Mouse (Mus musculus) spleen, adult 12 weeks (tissue): ENCODE data around the gene Chst8.

ENCODE experiments used
- DNase-seq: peaks from one replicate; pipeline ENCODE4 v3.0.0; 2022; ENCODE audit warnings: low spot score

Chst8 gene

DNA sequence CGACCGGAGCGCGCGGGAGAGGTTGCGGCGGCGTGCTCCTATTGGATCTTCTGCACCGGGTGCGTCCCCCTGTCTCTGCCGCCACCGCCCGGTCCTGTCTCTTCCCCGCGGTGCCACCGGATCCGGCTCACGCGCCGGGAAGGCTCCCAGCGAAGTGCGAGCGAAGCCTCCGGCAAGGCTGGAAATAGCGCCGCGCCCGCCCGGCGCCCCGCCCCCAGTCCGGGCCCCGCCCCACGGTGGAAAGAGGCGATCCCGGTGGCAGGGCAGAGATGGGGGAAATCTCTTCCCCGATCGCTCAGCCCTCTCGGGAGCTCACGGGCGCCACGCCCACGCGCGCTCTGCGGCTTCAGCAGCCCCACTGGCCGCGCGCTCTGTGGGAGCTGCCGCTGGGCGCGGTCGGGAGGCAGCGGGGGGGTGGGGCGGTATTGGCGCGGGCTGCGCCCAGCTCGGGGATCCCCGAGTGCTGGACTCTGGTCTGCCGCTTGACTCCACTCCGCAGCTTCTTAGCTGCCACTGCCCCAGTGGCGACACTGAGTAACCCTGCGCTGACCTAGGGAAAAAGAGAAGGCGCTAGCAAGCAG is at the start of gene Chst8:
Gene Chst8, minus strand, starts transcription at position 181 of the 581 bp plus-strand sequence.
- no peak for DNase-seq

DNA sequence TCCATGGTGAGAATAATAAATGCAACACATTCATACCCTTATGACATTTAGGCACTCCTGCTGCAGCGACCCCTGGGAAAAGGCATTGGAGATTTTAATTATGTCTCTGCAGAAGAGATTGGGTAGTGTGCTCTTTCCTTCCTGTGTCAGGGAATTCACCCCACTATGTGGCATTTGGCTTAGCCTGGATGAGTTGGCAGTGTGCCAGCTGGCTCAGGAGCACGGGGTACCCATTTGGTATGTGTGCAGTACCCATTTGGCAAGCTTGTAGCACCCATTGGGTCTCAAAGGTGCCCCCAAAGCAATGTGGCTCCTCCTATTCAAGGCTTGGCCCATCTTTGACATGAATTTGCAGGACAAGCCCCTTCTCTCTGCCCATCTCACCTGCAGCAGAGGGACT is 45.8 kb upstream of the Chst8 start:
- no peak for DNase-seq

DNA sequence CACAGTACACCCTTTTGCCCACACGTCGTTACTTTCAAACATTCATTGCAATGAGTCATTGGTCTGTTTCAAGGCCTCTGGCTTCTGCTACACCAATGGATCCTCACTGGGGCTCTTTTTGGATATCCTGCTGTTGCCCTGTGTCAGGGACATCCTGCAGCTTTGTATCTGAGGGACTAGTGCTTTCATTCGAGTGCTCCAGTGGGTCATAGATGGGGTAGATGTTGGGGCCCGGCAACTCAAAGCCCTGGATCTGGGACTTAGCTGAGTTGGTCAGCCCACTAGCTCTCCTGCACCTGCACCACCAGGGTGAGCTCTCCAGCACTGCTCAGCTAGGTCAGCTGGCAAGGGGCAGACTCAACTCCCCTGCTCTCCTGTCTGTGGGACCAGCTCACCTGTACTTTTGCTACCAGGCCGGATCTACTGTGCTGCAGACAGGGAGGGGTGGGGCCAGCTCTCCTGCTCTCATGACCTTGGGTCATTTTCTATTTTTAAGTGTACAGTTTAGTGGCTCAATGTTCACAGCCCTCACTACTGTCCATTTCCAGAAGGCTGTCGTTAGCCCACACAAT is 42.4 kb upstream of the Chst8 start:
- DNase-seq: no peak

DNA sequence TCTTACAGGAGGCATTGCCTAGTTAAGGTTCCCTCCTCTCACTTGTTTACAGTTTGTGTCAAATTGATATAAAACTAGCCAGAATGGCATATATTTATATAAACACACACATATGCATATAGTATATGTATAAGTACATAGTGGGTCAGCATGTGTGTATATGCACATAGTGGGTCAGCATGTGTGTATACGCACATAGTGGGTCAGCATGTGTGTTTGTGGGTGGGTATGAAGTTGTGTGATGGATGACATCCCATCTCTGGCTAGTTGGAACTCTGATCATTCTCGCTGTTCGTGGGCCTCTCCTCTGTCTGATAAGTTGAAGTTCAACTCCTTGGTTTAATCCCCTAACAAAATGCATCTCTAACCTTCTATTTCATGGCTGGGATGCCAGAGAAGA is 40.9 kb upstream of the Chst8 start:
- no peak for DNase-seq

DNA sequence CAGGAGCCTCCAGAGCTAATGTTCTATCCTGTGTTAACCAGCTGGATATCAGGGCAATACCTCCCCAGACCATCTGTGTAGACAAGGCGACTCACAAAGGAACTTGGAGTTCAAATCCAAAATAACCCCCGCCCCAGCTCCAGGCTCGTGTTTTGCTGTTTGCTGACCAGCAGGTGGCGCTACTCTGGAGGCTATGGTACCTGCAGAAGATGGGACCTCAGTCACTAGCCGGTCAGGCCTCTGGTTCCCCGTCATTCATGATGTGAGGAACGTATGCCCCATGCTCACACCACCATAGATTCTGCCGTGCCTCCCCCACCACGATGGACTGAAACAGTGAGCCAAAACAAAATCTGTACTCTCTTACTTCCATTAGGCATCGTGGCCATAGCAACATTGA is 37.1 kb upstream of the Chst8 start:
- DNase-seq: no peak

DNA sequence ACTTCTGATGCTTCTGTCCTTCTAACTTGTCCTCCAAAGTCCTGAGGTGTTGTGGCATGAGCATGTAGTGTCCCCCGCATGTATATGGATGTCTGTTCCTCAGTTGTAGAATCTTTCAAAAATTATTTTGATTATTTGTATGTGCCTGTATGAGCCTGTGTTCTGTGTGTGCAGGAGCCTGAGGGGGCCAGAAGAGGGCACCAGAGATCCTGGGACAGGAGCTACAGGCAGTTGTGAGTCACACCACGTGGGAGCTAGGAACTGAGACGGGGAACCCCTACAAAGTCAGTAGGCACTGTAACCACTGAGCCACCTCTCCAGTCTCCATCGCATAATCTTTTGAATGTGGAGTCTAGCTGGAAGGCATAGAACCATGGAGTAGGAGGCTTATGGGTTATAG is 36.3 kb upstream of the Chst8 start:
- no peak for DNase-seq

DNA sequence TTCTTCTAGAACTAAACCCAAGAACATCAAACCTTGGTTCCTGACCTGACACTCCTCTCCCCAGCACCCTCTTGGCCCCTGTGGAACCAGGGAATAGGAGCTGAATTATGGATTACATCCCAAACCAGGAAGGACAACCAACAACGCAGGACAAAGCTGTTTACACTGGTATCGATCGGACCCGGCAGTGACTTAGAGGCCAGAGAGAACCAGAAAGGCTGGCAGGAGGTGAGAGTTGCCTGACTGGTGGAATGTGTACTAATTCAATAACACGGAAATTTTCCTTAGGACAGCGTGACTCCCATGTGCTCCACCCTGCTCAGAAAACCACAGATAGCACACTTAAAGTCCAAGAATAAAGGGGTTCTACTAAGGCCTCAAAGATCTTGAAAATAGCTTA is 35.4 kb upstream of the Chst8 start:
- DNase-seq: no peak

DNA sequence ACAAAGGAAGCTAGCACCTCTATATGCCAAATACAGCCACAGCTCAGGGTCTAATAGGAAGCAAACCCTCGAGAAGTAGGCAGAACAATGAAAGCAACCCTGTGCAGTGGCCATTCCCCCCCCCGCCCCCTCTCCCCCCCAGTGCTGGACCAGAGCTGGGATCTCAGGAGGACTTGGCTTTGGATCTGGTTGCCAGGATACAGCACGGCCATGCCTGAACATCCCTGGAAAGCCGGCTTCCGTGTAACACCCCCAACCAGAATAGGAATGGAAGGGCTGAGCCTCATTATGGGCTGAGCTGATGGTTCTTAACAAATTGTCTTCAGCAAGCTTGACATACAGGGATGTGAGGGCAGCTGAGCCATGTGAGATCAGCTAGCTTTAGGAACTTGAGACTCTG is 34.9 kb upstream of the Chst8 start:
- DNase-seq: no peak

DNA sequence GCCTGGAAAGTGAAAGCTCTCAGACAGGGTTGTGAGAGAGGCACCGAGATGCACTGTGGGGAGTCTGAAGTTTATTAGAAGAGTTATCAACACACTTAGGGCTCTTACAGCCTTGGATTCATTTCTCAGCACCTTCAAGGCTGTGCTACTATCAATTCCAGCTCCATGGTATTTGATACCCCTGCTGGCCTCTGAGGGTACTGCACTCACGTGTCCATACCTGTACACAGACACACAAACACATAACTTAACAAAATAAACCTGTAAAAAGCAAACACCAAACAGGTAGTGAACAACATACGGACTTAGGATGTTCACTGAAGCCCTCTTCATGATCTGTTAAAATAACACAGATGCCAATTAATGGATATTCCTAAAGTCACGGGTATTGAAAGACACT is 26.2 kb upstream of the Chst8 start:
- DNase-seq: no peak

DNA sequence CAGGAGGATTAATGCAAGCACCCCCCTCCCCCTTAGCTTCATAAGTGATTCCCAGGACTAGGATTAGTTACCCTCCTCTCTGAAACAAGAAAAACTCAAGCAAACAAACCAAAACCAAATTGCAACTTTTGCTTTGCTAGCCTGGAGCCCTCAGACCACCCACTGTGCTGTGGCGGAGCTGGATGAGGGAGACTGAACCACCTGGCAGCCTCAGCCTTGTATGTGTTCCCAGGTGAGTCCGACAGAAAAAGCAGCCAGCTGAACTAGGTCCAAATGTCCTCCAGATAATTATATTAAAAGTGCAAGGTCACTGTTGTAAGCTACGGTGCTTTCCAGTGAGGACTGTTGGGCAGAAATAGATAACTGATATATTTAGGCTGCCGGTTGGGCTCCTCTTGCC is 25.7 kb upstream of the Chst8 start:
- DNase-seq: no peak

DNA sequence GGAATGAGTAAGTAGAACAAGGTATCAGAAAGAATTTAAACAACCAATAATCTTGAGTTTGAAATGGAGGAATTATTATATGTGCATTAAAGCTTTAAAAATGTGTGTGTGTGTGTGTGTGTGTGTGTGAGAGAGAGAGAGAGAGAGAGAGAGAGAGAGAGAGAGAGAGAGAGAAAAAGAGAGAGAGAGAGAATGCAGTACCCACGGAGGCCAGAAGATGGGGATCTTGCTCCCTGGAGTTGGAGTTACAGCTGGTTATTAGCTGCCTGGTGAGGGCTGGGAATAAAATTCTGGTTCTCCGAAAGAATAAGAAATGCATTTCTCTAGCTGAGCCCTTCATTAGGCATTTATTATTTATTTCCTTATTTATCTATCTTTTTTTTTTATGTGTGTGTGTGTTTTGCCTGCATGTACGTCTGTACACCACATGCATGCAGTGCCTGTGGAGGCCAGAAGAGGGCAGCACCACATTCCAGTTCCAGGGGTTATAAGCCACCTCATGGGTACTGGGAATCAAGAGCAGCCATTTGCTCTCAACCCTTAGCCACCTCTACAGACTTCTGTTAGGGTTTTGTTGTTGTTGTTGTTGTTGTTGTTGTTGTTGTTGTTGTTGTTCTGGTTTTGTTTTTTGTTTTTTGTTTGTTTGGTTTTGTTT is 13.9 kb upstream of the Chst8 start:
- DNase-seq: no peak

DNA sequence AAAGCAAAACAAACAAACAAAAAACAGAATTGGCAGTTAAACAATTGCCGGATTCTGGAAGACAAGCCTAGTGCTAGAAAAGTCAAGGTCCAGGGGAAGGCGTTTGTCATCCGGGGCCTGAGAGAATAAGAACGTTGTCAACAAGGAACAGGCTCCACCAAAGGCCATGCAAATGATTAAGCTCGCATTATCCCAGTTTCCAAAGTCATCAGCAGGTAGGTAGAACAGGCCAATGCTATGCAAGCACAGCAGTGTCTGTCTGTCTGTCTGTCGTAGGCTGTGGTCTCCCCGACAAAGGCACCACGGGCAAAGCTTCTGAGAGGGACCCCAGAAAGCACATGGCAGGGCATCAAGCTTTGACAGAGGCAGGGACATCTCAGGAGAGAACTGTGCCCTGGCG is 9.1 kb upstream of the Chst8 start:
- DNase-seq: no peak

DNA sequence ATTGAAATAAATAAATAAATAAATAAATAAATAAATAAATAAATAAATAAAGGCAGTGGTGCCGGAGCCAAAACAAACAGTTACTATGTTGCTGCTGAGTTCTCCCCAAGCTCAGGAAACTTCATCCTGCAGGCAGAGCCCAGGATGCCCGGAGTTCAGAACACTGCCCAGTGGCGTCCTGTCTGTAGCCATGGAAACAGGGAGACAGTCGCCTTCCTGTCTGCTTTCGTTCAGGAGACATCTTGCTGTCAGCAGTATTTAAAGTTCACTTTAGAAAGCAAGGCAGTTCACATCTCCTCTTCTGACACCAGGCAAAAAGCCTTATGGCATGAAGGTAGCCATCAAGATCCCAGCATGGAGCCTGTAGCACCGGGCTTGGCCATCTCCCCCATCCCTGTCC is 8.0 kb upstream of the Chst8 start:
- no peak for DNase-seq

DNA sequence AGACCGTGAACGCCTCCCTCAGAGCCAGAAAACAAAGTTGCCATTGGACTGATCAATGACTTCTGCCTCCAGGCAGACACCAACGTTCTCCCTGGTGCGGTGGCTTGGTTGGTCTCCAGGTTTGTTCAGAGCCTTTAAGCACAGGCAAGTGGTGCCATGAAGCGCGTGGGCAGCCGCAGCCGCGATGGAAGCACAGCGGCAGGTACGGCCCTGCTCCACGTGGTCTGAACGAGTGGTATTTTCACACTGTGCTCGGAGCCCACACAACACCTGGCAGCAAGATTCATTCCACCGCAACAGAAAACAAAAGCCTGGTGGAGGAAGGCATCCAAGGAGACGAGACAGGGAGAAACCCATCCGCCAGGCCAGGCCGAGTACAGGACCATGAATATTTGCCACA is 7.3 kb upstream of the Chst8 start:
- no peak for DNase-seq

DNA sequence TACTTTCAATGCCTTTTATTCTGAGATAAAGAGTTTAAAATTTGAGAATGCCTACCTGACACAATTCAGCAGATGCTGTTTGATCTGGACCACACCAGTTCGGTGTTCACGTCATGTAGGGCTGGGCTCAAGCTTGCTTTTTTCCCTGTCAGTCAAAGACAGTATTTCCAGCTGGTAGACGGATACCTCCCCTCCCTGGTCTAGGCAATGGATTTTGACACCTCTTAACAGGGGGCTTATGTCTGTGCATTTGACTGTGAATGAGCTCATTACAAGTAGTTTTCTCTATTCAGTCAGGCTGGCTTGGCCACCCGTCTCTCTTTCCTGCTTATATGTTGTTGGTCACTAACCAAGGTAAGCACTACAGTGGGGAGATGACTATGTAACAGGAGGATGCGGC is 6.1 kb upstream of the Chst8 start:
- DNase-seq: no peak

DNA sequence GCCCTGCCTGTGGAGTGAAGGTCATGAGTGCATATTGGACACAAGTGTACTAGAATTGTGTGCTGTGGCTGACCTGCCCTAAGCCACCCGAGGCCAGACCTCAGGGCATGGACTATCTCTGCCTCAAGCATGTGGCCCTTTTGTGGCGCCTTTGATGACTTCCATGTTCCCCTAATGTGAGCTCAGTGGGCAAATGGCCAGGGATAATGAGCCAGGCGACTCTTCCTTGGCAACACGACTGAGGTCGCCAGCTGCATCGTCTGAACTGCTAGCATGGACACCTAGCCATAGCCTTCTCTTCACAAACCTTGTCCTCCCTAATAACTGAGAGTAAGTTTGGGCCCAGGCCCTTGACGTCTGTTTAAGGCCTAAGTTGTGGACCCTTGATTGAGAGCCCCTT is 4.5 kb upstream of the Chst8 start:
- DNase-seq: no peak

DNA sequence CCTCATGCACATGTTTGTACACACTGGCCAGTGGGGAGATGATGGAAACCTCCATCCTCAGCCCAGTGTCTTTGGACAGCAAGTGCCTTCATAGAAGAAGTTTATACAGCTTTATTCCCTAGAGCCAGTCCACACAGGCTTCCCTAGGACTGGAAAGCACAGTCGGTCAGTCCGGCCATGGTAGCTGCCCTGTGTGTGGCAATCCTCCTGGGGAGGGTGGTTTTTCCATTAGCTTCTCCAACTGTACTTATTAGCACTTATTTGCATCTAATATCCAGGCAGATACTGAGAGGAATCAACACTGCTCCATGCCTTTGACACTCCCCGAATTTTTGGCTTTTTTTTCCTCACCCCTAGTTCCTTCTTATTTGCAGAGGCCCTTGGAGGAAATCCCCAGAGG is 2.3 kb upstream of the Chst8 start:
- no peak for DNase-seq

DNA sequence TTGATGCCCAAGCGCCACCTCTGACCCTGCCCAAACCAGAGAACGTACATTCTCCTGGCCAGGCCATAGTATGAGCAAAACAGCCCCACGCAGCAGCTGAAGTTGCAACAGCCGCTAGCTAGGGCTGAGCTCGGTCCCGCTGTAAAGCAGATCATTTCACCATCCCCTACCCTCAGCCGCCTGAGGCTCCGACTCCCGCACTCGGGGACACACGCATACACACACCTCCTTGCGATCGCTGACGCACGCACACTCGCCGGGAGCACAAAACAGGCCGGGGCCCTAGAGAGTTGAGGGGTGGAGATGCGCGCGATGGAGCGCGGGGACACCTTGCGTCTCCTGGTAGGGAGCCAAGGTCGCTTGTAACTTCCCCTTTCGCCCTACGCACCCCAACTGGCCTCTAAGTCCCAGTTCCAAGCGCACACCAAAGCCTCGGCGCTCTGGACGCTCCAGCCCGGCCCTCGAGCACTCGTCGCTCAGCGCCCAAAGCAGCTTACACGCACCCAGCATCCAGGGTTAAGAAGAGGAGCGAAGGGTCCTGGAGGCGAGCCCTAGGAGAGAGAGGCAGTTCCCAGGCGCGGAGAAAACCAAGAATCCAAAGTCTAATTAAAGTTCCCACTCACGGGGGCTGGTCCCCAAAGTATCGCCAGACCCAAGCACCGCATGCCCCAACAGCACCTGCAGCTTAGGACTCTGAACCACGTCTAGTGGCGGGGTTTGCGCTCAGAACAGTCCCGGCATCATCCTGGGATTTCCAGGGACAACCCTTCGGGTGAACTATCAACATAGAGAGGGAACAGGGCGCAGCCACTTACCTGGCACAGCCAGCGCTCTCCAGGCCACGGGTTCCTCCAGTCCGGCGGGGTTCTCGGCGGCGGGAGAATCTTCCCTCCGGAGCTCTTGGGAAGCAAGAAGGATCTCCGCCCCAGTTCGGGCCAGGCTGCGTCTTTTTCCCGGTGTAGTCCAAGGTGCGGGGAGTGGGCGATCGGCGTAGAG is 682 bp downstream of the Chst8 start:
- no peak for DNase-seq

DNA sequence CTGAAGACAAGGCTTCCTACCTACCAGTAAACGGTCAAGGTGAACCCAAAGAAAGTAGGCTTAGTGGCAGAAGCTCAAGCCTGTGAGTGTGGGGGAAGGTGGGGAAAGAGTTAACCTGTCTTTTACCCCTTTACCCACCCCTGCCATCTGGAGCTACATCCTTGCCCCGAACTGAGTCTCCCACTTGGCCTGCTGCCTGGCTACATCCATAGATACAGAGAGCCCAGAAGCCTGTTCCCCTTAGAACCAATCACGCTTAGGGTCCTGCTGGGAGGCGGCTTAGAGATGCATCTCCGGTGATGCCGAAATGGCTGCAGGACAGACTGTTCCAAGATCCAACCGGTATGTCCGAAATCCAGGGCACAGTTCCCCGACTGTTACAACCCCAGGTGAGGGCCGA is 1.5 kb downstream of the Chst8 start:
- DNase-seq: no peak

DNA sequence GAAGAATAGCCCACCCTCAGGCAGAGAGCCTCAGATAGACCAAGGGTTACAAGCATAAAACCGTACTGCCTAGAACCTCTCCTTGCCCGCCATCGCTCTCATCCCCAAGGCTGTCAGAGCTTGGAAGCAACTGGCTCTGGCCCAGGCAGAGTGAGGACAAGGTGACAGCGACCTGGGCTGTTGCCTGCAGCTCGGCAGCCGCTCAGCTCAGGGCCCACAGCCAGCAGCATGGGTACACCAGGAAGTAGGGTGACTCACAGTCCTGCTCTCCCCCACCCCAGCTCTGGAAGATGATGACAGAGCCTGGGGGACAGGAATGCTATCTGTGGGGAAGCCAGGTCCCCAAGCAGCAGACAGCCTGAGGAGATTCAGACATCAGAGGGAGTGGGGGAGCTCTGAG is 6.2 kb downstream of the Chst8 start:
- no peak for DNase-seq

DNA sequence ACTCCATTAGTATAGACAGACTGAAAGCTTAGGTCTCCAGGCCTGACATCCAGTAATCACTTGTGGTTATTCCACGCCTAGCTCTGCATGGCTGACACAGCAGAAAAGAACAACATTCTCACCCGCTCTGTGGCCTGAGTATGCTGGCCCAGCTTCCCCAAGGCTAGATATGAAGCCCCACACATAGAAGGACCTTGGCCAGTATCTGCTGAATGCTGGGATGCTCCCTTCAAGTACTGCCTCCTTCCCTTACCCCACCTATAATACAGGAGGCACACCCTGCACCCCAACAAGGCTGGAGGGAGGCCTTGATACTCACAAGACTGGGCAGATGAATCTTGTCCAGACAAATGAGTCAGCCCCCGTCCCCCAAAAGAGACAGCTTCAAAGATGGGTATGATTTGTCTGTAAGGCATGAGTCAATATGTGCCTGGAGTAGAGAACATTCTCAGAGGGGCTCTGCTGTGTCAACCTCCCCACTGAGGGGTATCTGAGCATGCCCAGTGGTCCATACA is 6.8 kb downstream of the Chst8 start:
- no peak for DNase-seq

DNA sequence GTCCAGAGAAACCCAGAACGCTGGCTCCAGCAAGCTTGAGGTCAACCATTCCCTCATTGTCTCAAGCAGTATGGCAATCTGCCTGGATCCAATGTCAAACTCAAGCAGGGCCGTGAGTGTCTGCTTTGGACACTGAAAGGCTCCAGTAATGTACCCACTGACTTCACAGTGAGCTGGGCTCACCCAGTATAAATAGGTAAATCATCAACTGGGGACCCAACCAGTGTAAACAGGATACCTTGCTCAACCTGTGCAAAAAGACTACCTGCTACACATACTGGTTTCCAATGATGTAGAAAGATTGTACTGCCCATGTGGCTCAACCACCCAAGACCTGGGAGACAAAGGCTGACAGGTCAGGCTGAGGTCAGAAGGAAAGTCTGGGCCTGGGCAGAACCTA is 7.5 kb downstream of the Chst8 start:
- no peak for DNase-seq
